Comparison of ENCODE assay signal across 26 mouse cellular contexts in the genomic region with DNA sequence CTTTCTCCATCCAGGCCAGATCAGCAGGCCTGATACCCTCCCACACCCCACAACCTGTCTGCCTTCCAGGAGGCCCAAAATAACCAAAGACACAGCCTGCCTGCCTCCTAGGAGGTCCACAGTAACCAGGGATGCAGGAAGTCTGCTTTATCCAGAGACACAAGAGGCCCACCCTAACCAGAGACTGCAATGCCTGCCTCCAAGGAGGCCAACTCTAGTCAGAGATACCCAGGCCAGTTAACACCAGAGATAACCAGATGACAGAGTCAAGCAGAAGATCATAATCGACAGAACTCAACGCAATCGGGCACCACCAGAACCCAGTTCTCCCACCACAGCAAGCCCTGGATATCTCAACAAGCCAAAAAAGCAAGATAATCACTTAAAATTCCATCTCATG.
"Had no signal": no experiment of that assay in that cellular context is flagged by ENCODE, and none has a peak within 500 bp of the region (broad histone marks: within the 10 kb centered on the region; RNA-seq: fewer than 3 reads in every experiment).

No protein-coding gene starts in this region.

- H3K9me3 ChIP-seq: embryonic facial prominence, embryonic 10.5 days; embryonic facial prominence, embryonic 12.5 days; embryonic facial prominence, embryonic 13.5 days; embryonic facial prominence, embryonic 15.5 days; forebrain, embryonic 10.5 days; forebrain, embryonic 12.5 days; forebrain, embryonic 13.5 days; forebrain, embryonic 15.5 days had no signal

- H3K27me3 ChIP-seq: embryonic facial prominence, embryonic 12.5 days; embryonic facial prominence, embryonic 13.5 days; embryonic facial prominence, embryonic 15.5 days; forebrain, embryonic 12.5 days; forebrain, embryonic 13.5 days; forebrain, embryonic 15.5 days had no signal

- H3K36me3 ChIP-seq: embryonic facial prominence, embryonic 10.5 days; embryonic facial prominence, embryonic 12.5 days; embryonic facial prominence, embryonic 13.5 days; embryonic facial prominence, embryonic 15.5 days had no signal

- H3K4me1 ChIP-seq: embryonic facial prominence, embryonic 10.5 days; embryonic facial prominence, embryonic 12.5 days; embryonic facial prominence, embryonic 13.5 days; embryonic facial prominence, embryonic 15.5 days; forebrain, embryonic 10.5 days; forebrain, embryonic 12.5 days; forebrain, embryonic 13.5 days; forebrain, embryonic 15.5 days had no signal

- H3K27ac ChIP-seq: embryonic facial prominence, embryonic 10.5 days; embryonic facial prominence, embryonic 12.5 days; embryonic facial prominence, embryonic 13.5 days; embryonic facial prominence, embryonic 15.5 days; forebrain, embryonic 10.5 days; forebrain, embryonic 12.5 days; forebrain, embryonic 13.5 days; forebrain, embryonic 15.5 days; gastrocnemius, adult 2 months had no signal

- H3K4me3 ChIP-seq: embryonic facial prominence, embryonic 10.5 days; embryonic facial prominence, embryonic 12.5 days; embryonic facial prominence, embryonic 13.5 days; embryonic facial prominence, embryonic 15.5 days; erythroblast, embryonic 14.5 days; forebrain, embryonic 10.5 days; forebrain, embryonic 12.5 days; forebrain, embryonic 13.5 days; forebrain, embryonic 15.5 days; gastrocnemius, adult 2 months had no signal

- ATAC-seq: forebrain, embryonic 13.5 days; forebrain, embryonic 14.5 days; forebrain, embryonic 15.5 days; forebrain, embryonic 16.5 days; forebrain, postnatal 0 days had no signal

- H3K9ac ChIP-seq: embryonic facial prominence, embryonic 12.5 days; embryonic facial prominence, embryonic 13.5 days; embryonic facial prominence, embryonic 15.5 days; forebrain, embryonic 12.5 days; forebrain, embryonic 13.5 days; forebrain, embryonic 15.5 days; forebrain, postnatal 0 days had no signal

- H3K4me2 ChIP-seq: embryonic facial prominence, embryonic 12.5 days; embryonic facial prominence, embryonic 13.5 days; embryonic facial prominence, embryonic 15.5 days; forebrain, embryonic 12.5 days; forebrain, embryonic 13.5 days; forebrain, embryonic 15.5 days had no signal

- DNase-seq: cerebellum, adult 2 months; cerebellum, adult 8-10 months; cerebellum, adult 9-10 months; cerebellum, adult 9-11 months; cerebellum, postnatal 10 days; cerebellum, postnatal 14 days; cerebellum, postnatal 25 days; cerebellum, postnatal 36 days; embryo, embryonic 11 days; forebrain, postnatal 0 days; gastrocnemius, adult 2 months; gastrocnemius, postnatal 14 days; gastrocnemius, postnatal 25 days; gastrocnemius, postnatal 36 days; heart, adult 18-20 months had no signal
